Mouse (Mus musculus): ENCODE results near the gene 4930524J08Rik. TPM values are rescaled to one million over a fixed set of nuclear protein-coding genes. Genes with fewer than 3 reads are reported as not detected.

4930524J08Rik gene
- total RNA-seq, 2 experiments from 2014 or later, result 1.6 to 1.7 TPM

- DNase-seq, result no peak
- intact Hi-C loops (cut with DNase I), result no loop called here
These were observed 21.6 kb downstream of the 4930524J08Rik start for GRCm38 (mm10) chr5:100000500-100000899.

- no peak for DNase-seq
- intact Hi-C loops (cut with DNase I), result no loop called here
These were observed 25.0 kb downstream of the 4930524J08Rik start for GRCm38 (mm10) chr5:100003895-100004294.

GRCm38 (mm10) chr5:100005431-100005830 is 26.6 kb downstream of the 4930524J08Rik start:
- DNase-seq, result peak in 1 of 2 experiments; percentile 36
- intact Hi-C loops (cut with DNase I), result no loop called here

GRCm38 (mm10) chr5:100005896-100006295 is 27.0 kb downstream of the 4930524J08Rik start:
- intact Hi-C loops (cut with DNase I), result no loop called here
- DNase-seq, result no peak

GRCm38 (mm10) chr5:100006324-100007039 is 27.6 kb downstream of the 4930524J08Rik start:
- intact Hi-C loops (cut with DNase I), result no loop called here

GRCm38 (mm10) chr5:100007040-100007375 is 28.1 kb downstream of the 4930524J08Rik start:
- DNase-seq, result no peak
- intact Hi-C loops (cut with DNase I), result no loop called here

More at GRCm38 (mm10) chr5:100006324-100007039, 27.6 kb downstream of the 4930524J08Rik start:
- DNase-seq, result no peak

GRCm38 (mm10) chr5:100008485-100008884 is 29.6 kb downstream of the 4930524J08Rik start:
- DNase-seq, result no peak
- intact Hi-C loops (cut with DNase I), result no loop called here

GRCm38 (mm10) chr5:100012599-100012998 is 33.7 kb downstream of the 4930524J08Rik start:
- DNase-seq, result no peak
- intact Hi-C loops (cut with DNase I), result no loop called here

GRCm38 (mm10) chr5:100020089-100020488 is 41.2 kb downstream of the 4930524J08Rik start:
- intact Hi-C loops (cut with DNase I), result no loop called here
- DNase-seq, result no peak

GRCm38 (mm10) chr5:100024403-100024802 is 45.5 kb downstream of the 4930524J08Rik start:
- intact Hi-C loops (cut with DNase I), result no loop called here
- DNase-seq, result peak in 1 of 2 experiments; percentile 28

GRCm38 (mm10) chr5:100024868-100025267 is 46.0 kb downstream of the 4930524J08Rik start:
- DNase-seq, result no peak
- intact Hi-C loops (cut with DNase I), result no loop called here

Other genes with a start within 250 kb of the 4930524J08Rik start
- 10 to 100 TPM; 12.0 to 12.3 TPM for gene Rasgef1b, start 250.0 kb upstream of the 4930524J08Rik start, total RNA-seq (2021)
- gene Vamp9, start 72.8 kb upstream of the 4930524J08Rik start, total RNA-seq (2021), result not detected
- 100 to 1,000 TPM; 152 to 170 TPM for gene Hnrnpd, start 123 bp upstream of the 4930524J08Rik start, total RNA-seq (2021)
- 100 to 1,000 TPM in 1 of 2 experiments, 10 to 100 TPM in 1; 97.3 to 105 TPM for gene Hnrnpdl, start 60.6 kb downstream of the 4930524J08Rik start, total RNA-seq (2021)
- 10 to 100 TPM; 13.1 to 14.3 TPM for gene Enoph1, start 60.9 kb downstream of the 4930524J08Rik start, total RNA-seq (2021)
- 1 to 10 TPM; 4.4 to 4.8 TPM for gene Tmem150c, start 180.7 kb downstream of the 4930524J08Rik start, total RNA-seq (2021)

Data from heart, postnatal 10 days (tissue).